Mouse (Mus musculus) heart, embryonic 10.5 days (tissue): Measurements from ENCODE around the gene Heca. TPM values are rescaled to one million over a fixed set of nuclear protein-coding genes. Genes with fewer than 3 reads are reported as not detected.

Experiments
- polyA plus RNA-seq: library from polyadenylated mRNA; unstranded; fragments of >200 nt; fragmentation: Nextera tagmentation; extraction: Ambion mirVana; gene quantifications from 2 replicates; pipeline ENCODE4 v1.2.1, GENCODE M21; 2016

Gene Heca
- polyA plus RNA-seq, 1 experiment from 2014 or later, result 2.9 TPM

Other genes with a start within 250 kb of the Heca start
- gene Cited2, start 224.8 kb downstream of the Heca start, polyA plus RNA-seq, result 40.4 and 60.1 TPM in 2 replicates
- 18.8 and 41.2 TPM in 2 replicates for gene Txlnb, start 151.8 kb downstream of the Heca start, polyA plus RNA-seq
- gene Abracl, start 75.2 kb upstream of the Heca start, polyA plus RNA-seq, result 190 and 216 TPM in 2 replicates
- gene Reps1, start 107.8 kb upstream of the Heca start, polyA plus RNA-seq, result 10.2 and 10.6 TPM in 2 replicates